Mouse (Mus musculus) left cerebral cortex, postnatal 14 days (tissue): ENCODE measurements around the gene Strn4. TPM values are rescaled to one million over a fixed set of nuclear protein-coding genes. Genes with fewer than 3 reads are reported as not detected.

Experiments
- DNase-seq, 2 experiments: peaks; one replicate each; pipeline ENCODE4 v3.0.0; 2021 to 2022; ENCODE audit warnings: low spot score in 2 of 2, mixed read lengths in 1 of 2
- intact Hi-C: fragments of 180-260 bp; cut with DNase I; formaldehyde crosslinking; loops from one replicate; pipeline ENCODE4 v1.15.1; 2025
- long read RNA-seq, 2 experiments: library from polyadenylated mRNA; stranded (forward); transcript quantifications; one replicate each; pipeline ENCODE4 v2.0.0; 2021
- total RNA-seq, 2 experiments: library from RNA; stranded (reverse); gene quantifications; 2 replicates each; pipeline ENCODE4 v1.2.3; 2021

The Strn4 gene
- 100 to 1,000 TPM; 333 to 347 TPM for total RNA-seq
- long read RNA-seq, experiment 1, transcript Strn4-201 (18 exons, 3,535 nt), result major isoform, 530 of 683 reads
- long read RNA-seq, experiment 1, transcript Strn4-202 (18 exons, 3,082 nt), result minor isoform, 43 of 683 reads
- long read RNA-seq, experiment 1, partial matches to known transcripts, result 75 of 683 reads
- long read RNA-seq, experiment 1, other reads (novel, unspliced or antisense), result 35 of 683 reads
- long read RNA-seq, experiment 2, transcript Strn4-202 (18 exons, 3,082 nt), result minor isoform, 34 of 573 reads
- long read RNA-seq, experiment 2, transcript Strn4-201 (18 exons, 3,535 nt), result major isoform, 451 of 573 reads
- long read RNA-seq, experiment 2, partial matches to known transcripts, result 45 of 573 reads
- long read RNA-seq, experiment 2, other reads (novel, unspliced or antisense), result 43 of 573 reads

DNA sequence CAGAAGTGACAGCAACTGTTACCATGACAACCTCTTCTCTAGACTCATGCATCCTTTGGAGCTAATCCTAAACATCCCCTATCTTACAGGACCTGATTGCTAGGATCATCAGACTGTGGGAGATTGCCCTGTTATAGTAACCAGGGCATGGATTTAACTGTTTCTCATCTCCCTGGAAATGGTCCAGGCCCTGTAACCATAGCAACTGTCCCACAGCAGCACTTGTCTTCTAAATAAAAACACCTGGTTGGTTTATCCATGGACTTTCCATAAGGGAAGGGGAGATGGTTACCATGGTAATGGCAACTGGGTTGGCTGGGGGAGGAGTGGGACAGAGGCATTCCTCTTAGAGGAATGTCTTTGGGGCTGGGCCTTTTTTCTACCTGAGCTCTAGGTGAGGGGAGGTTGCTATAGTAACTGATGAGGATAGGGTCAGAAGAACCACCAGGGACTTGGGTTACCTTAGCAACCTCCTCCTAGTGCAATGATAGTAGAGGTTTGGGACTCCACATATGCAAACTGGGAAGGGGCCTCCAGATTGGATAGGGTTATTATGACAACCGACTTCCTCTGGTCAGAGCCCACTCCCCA lies at the start of gene Strn4:
Gene Strn4 (plus strand): TSS at position 539 of the 591 bp plus-strand sequence.
- intact Hi-C loops, result loop anchor here (5.0 kb wide), 1 partner anchor 413 kb away; the partner anchor contains the start of gene Zc3h4
- DNase-seq, result peak; percentile 65 to 83

DNA sequence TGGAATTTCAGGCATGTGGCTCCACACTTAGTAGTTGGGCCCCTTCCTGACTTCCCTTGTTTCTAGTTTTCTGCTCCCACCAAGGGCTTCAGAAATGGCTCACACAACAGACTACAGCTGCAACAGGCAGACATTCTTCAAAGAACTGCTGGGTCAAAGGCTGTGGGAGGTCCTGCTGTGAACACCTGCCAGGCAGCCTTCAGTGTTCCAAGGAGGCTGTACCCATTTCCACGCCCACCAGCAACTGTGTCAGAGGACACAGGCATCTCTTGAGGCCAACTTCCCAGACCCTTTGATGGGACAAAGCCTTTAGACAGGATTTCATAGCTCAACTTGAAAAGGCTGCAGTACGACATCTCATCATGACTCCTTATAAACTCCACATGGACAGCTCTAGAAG lies 49.2 kb upstream of the Strn4 start:
- DNase-seq, result no peak
- intact Hi-C loops, result no loop called here

DNA sequence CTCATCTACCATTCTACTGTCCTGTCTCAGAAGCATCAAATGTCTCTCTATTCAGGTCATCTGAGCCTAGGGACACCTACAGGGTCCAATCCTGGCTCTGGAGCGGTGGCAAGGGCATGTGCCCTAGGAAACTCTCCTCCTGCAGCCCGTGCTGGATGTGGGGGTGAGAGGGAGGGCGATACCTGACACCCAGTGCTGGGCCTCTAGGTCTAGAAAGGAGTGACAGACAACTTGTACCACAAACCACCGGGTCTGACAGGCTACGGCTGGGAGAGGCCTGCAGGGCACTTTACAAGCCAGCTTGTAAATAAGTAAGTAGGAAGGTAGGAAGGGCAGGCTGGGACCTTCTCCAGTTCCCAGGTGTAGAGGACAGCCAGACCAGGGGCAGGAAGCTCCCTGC lies 39.8 kb upstream of the Strn4 start:
- intact Hi-C loops, result no loop called here
- no peak for DNase-seq

DNA sequence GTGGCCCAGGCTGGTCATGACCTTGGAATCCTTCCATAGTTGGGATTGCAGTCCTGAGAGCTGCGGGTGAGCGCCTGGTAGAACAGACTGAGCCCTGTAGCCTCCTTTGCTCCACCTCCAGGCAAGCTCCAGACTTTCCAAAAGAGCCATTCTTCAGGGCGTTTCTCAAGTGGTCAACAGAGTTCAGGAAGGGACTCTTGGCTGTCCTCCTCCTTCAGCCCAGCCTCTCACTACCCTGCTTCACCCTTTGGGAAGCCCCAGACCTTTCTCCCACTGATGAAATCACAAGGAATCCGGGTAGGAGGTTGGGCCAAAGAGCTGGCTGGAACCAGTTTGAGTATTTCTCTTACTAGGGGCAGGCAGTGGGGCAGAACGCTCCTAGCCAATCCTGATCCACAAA lies 35.6 kb upstream of the Strn4 start:
- intact Hi-C loops, result no loop called here

DNA sequence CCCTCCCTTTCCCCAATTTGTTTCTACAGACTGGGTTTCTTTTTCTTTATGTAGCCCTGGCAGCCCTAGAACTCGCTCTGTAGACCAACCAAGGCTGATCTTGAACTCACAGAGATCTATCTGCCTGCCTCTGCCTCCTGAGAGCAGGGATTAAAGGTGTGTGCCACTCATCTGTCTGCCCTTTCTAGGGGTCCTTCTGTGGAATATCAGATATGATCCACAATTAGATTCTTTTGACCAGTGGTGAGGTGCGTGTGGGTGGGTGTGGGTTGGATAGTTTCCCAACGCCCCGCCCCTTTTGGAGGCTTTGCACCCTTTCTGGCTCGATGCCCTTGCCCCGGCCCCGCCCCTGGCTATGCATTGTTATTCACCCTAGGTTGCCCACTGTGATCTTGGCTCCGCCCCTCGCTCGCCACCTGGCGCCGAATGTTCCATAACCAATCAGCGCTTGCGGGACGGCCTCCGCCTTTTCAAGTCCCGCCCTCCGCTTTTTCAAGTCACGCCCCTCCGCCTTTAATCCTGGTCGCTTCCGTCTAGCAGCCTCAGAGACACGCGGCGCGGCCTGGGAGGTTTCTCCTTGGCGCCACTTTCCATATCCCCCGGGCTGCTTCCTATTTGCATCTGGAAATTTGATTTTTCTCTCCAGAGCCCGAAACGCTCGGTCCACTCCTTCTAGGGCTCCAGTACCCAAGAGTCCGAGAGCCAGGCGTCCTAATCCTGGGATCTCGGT lies 34.7 kb upstream of the Strn4 start, which contains the start of gene Slc1a5:
Gene Slc1a5 (plus strand): TSS at position 516 of the 730 bp plus-strand sequence.
- peak; percentile 66 to 71 for DNase-seq
- intact Hi-C loops, result no loop called here

More for the DNA sequence above, 35.6 kb upstream of the Strn4 start:
- no peak for DNase-seq

DNA sequence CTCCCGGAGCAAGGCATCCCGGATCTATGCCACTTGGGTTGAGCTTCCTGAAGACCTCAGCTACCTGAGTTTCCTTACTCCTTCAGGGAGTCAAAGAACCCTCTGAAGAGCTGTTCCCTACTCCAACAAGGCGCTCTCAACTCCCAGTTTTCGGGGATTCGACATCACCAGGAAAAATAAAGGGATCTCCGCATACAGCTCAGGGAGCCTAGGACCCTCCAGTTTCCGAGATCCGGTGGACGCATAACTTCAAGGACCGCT lies 34.2 kb upstream of the Strn4 start:
- intact Hi-C loops, result no loop called here

DNA sequence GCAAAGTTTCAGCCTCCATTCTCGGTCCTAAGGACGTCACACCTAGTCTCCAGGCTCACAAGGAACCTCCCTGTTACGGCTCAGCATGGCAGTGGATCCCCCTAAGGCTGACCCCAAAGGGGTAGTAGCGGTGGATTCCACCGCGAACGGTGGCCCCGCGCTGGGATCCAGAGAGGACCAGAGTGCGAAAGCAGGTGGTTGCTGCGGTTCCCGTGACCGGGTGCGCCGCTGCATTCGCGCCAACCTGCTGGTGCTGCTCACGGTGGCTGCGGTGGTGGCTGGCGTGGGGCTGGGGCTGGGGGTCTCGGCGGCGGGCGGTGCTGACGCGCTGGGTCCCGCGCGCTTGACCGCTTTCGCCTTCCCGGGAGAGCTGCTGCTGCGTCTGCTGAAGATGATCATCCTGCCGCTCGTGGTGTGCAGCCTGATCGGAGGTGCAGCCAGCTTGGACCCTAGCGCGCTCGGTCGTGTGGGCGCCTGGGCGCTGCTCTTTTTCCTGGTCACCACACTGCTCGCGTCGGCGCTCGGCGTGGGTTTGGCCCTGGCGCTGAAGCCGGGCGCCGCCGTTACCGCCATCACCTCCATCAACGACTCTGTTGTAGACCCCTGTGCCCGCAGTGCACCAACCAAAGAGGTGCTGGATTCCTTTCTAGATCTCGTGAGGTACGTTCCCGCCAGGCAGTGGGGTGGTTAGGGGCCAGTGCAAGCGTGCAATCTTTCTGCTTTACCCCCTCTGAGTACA lies 33.7 kb upstream of the Strn4 start:
- DNase-seq, result no peak
- intact Hi-C loops, result no loop called here

More for the DNA sequence above, 34.2 kb upstream of the Strn4 start:
- no peak for DNase-seq

DNA sequence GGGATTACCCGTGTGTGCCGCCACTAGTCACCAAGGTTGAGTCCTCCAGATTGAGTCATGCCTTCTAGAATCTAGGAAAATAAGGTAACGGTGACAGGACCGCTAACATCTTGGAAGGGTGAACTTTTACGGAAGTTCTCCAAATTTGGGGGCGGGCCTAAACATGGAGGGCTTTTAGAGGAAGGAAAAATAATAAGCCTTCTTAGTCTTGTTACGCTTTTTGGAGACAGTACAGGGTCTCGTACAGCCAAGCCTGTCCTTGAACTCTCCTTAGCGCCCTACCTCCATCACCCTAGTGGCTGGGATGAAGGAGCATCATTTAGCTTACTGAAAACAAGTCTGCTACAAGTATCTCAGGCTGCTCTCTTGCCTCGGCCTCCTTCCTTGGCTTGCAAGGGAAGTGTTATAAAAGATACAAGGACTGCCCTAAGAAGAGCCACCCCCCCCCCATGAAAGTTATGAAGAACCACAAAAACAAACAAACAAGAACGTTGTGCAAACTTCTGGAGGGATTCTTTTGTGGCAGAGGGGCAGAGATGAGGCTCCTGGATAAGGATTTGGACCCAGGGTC lies 33.0 kb upstream of the Strn4 start:
- intact Hi-C loops, result no loop called here
- DNase-seq, result no peak

DNA sequence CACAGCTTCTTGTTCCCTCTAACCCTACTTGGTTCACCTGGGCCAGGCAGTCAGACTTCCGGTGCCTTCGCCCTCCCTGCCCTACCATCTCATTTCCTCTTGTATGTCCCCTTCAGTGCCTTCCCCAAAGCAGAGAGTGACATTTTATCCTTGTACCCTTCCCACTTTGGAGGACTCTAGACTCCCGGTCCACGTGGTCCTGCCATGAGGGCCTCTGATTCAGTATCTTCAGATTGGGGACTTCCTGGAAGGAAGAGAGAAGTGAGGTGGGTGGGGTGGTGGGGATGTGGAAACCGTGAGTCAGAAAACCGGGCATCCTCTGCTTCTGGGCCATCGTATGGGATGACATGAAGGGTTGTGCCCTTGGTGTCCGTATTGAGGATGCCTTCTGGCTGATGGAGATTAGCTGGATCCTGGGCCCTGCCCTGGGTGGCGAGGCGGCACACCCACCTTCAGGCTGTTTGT lies 32.4 kb upstream of the Strn4 start:
- intact Hi-C loops, result no loop called here
- no peak for DNase-seq

DNA sequence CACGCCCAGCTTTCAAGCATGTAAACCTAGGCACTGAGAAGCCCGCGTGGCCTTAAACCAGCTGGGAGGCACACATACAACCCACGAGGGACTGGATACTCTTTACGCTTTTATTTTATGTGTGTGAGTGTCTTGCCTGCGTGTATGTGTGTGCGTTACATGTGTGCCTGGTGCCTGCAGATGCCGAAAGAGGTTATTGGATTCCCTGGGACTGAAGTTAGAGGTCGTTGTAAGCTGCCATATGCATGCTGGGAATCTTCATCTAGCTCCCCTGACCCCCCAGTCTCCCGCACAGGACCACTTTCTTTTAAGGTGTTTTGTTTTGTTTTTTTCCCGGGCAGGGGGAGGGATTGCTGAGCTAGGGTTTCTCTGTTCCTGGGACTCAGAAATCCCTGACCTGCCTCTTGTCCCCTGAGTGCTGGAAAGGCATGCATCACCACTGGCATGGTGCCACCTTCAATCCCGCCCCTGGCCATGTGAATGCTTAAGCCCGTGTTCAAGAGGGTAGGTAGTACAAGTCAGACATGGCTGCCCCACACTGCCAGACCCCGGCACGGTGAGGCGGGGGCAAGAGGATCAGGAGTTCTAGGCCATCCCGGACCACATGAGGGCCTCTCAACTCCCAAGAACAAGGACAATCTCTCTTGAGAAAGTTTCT lies 31.8 kb upstream of the Strn4 start:
- no peak for DNase-seq
- intact Hi-C loops, result no loop called here

DNA sequence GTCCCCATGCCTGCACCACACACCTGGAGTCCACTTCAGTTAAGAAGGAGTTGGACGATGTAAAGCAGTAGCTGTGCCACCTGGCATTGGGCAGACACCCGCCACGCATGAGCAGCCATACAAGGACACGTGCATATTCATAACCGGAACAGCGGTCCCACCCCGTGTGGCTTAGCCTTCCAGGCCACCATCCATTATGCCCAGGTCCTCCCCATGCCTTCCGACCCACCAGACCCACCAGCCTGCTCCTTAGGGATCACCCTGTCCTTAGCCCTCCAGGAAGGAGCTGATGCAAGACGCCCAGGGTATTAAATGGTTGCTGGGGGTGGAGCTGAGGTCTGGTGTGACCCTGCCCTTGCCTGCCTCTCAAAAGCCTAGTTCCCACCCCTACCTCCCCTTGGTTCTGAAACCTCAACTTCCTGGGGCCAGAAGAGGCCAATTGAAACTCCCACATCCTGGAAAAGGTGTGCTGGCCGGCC lies 31.2 kb upstream of the Strn4 start:
- DNase-seq, result no peak
- intact Hi-C loops, result no loop called here

DNA sequence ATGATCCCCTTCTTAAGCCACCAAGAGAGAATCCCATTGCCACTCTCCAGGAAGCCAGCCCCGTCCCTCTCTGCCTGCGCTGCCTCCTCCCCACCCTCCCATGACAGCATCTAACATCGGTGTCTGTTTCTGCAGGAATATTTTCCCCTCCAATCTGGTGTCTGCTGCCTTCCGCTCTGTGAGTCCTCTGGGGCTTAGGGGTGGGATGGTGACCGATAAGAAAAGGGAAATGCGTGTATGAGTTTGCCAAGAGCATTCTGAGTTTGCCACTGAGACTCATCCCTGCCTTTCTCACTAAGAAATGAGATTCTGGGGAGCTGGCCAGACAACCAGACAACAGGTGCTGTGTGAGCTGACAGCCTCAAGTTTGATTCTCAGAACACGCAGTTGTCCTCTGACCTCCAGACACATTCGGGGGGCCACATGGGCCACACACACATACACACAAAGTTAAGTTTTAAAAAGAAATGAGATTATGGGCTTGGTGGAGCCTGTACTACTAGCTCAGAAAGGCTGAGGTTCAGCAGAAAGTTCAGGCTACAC lies 30.1 kb upstream of the Strn4 start:
- DNase-seq, result no peak
- intact Hi-C loops, result no loop called here

DNA sequence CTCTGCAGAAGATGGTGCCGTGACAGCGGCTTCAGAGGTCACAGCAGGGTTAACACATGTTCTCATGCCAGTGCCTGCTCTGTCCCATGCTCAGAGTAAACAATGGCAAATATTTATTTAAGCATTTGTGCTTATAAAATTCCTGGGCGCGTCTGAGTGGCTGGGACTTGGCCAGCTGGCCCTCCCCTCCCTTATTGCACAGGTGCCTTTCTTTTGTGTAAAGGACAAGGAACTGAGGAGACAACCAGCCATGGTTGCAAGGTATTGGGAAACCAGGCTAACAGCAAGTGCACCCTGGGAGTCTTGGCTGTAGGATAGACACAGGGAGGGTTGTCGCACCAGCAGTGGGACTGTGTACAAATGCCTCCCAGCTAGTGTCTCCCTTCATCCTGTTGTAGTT lies 23.4 kb upstream of the Strn4 start:
- DNase-seq, result no peak
- intact Hi-C loops, result no loop called here

DNA sequence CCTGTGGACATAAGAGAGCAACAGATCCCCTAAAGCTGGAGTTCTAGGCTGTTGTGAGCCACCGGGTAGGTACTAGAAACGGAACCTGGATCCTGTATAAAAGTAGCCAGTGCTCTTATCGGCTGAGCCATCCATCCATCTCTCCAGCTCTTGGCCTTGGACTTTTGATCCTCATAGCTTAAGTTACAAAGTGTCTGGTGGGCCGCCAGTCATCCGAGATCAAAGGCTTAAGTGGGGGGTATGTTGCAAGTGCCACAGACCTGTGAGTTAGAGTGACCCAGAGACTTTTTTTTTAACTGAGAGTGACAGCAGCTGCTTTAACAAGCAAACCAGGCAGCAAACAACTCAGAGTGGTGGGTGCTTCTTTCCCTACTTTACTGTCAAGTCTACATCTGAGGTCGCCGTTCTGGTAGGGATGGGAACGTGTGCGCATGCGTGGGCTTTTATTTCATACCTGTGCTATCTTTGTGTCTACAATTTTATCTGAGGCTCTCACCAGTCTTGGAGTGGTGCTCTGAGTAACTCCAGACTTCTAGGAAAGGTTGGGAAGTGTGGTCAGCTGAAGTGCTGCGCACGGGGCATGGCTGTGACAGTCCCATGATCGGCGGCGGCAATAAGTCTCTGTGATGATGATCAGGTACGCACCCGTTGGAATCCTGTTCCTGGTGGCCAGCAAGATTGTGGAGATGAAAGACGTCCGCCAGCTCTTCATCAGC lies 22.5 kb upstream of the Strn4 start:
- intact Hi-C loops, result no loop called here
- no peak for DNase-seq

DNA sequence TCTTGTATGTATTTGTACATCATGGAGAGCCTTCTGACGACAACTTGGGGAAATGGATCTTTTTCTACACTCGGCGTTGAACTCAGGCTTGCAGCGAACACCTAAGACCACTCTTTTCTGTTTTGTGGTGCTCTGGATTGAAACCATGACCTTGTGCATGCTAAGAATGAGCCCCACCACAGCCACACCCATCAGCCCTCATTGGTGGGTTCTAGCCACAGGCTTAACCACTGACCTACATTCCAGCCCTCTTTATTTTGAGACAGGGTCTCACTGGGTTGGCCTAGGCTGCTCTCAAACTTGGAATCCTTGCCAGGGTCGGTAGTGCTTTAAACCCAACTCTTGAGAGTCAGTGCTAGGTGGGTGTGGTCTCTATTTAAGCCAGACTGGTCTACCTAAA lies 20.8 kb upstream of the Strn4 start:
- DNase-seq, result no peak
- intact Hi-C loops, result loop anchor here (5.0 kb wide), 1 partner anchor 33 kb away; no protein-coding TSS in a partner anchor

DNA sequence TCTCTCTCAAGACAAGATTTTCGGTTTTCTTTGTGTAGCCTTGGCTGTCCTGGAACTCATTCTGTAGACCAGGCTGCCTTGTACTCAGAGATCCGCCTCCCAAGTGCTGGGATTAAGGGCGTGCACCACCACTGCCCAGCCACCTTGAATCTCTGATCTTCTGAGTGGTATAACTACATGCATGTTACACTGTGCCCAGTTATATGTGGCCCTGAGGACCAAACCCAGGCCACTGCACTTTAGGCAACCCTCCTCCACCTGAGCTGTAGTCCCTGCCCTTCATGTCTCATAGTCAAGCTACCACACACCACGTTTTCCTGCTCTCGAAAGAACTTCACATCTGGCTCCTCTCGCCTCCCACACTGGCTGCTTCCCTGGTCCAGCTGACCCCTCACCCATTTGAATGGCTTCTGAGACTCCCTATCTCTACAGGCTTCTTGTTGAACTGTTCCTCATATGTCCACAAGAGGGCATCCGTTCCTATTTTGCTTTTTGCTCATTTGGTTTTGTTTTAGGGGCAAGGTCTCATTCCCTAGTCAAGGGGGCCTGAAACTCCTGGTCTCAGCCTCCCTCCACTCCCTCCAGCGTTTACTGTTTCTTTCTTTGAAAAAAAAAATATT lies 11.2 kb upstream of the Strn4 start:
- intact Hi-C loops, result no loop called here

DNA sequence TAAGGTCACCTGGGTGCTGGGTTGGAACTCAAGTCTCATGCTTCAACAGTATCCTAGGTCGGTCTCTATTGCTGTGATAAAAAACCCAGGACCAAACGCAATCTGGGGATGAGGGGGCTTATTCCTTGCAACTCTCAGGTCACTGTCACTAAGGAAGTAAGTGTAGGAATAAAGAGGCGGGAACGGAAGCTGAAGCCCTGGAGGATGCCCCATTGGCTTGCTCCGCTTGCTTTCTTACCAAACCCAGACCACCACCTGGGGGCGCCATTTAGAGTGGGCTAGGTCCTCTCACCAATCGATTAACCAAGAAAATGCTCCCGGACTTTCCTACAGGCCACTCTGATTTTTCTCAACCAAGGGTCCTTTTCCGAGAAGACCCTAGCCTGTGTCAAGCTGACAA lies 7.8 kb upstream of the Strn4 start:
- intact Hi-C loops, result no loop called here
- no peak for DNase-seq

More for the DNA sequence above, 11.2 kb upstream of the Strn4 start:
- DNase-seq, result no peak
